Mouse (Mus musculus) erythroblast, embryonic 14.5 days (primary cell): ENCODE measurements at regions not wholly inside any gene's neighbourhood (a gene's known extent, or its start where the extent isn't known, plus 50 kb on each side); places are given as distances from the start of the nearest gene placed in this dataset.

Experiments
- GATA1 ChIP-seq: IDR thresholded peaks from 2 replicates; pipeline ENCODE4 v1.6.1; 2012; ENCODE audit warnings: low read length, inconsistent platforms, mixed read lengths
- TAL1 ChIP-seq: IDR thresholded peaks from 3 replicates; pipeline ENCODE4 v1.6.1; 2012; ENCODE audit warnings: low read length, inconsistent platforms, mixed read lengths

GRCm38 (mm10) chr4:152788431-152788830 is 310.8 kb upstream of the Kcnab2 start:
- TF ChIP-seq TAL1 (no peak), GATA1 (no peak)
